Mouse (Mus musculus): Measurements from ENCODE around the gene Irx5.
A peak's percentile ranks its signal among the peaks of the same experiment; 100 is the strongest.

DNA sequence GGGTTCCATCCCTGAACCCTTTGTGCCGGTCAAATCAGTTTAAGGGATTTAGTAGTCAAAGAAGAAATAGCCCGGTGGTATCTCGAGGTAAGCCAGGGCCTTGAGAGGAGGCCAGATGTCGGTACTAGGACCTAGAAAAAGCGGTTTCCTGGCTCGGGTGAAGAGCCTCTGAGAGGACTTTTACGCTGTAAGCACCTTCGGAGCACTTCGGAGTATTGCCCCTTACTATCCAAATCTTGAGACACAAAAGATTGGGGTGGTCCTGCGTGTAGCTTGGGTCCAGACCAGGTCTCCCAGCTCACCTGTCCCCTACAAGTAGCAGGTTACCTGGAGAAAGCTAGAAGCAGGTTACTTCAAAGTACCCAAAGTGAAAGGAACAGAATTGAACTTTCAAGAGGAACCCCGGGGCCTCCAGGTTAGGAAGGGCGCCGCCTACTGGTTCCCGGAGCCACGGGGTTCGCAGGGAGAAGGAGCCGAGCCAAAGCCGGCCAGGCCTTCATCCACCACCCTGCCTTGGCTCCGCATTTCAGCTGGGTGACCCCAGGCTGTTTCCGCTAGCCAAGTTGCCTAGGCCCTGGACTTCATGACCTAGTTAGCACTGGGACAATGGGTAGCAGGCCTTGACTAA is 6.8 kb downstream of the Irx5 start:
- TF ChIP-seq CTCF (IDR thresholded peaks at IDR 0.05; ENCODE audit: extremely low read depth, insufficient read length, insufficient replicate concordance, low read depth, low read length) (peak; percentile 42; the same call in 1 of the 2 replicates), POLR2A (IDR thresholded peaks at IDR 0.05; ENCODE audit: low read depth, low read length) (no peak)
